Mouse (Mus musculus) gastrocnemius, postnatal 25 days (tissue): ENCODE data around the gene Cbfa2t2. TPM values are rescaled to one million over a fixed set of nuclear protein-coding genes. Genes with fewer than 3 reads are reported as not detected.
"Not testable (repeated sequence)": the region's sequence is repeated elsewhere in the genome, so short reads cannot be mapped to it uniquely, and the experiment has no call there.

Experiments used
- DNase-seq: peaks from one replicate; pipeline ENCODE4 v3.0.0; 2022
- total RNA-seq, 2 experiments: library from RNA; stranded (reverse); gene quantifications; 1 replicate in 1 of 2; 2 replicates in 1 of 2; pipeline ENCODE4 v1.2.3; 2021

The Cbfa2t2 gene
- total RNA-seq, 2 experiments from 2014 or later: 9.9 to 10.7 TPM

- DNase-seq: no peak
Measured at GRCm38 (mm10) chr2:154474251-154475061, 38.2 kb downstream of the Cbfa2t2 start.

GRCm38 (mm10) chr2:154475062-154475349, 38.7 kb downstream of the Cbfa2t2 start:
- no peak for DNase-seq

GRCm38 (mm10) chr2:154475861-154476260, 39.6 kb downstream of the Cbfa2t2 start:
- no peak for DNase-seq

GRCm38 (mm10) chr2:154477028-154477427, 40.7 kb downstream of the Cbfa2t2 start:
- DNase-seq: peak; percentile 35

GRCm38 (mm10) chr2:154491788-154492187, 55.5 kb downstream of the Cbfa2t2 start:
- DNase-seq: no peak

GRCm38 (mm10) chr2:154493559-154493958, 57.3 kb downstream of the Cbfa2t2 start:
- not testable (repeated sequence) for DNase-seq

GRCm38 (mm10) chr2:154495021-154495420, 58.7 kb downstream of the Cbfa2t2 start:
- DNase-seq: no peak

GRCm38 (mm10) chr2:154498571-154498970, 62.3 kb downstream of the Cbfa2t2 start:
- DNase-seq: no peak

GRCm38 (mm10) chr2:154499717-154500247, 63.5 kb downstream of the Cbfa2t2 start:
- no peak for DNase-seq

- DNase-seq: no peak
Measured at GRCm38 (mm10) chr2:154500758-154501157, 64.5 kb downstream of the Cbfa2t2 start.

- DNase-seq: no peak
Measured at GRCm38 (mm10) chr2:154507076-154507475, 70.8 kb downstream of the Cbfa2t2 start.

- DNase-seq: peak; percentile 32
Measured at GRCm38 (mm10) chr2:154507566-154508283, 71.4 kb downstream of the Cbfa2t2 start.

GRCm38 (mm10) chr2:154508450-154508849, 72.2 kb downstream of the Cbfa2t2 start:
- no peak for DNase-seq

GRCm38 (mm10) chr2:154510141-154510540, 73.9 kb downstream of the Cbfa2t2 start:
- no peak for DNase-seq

- no peak for DNase-seq
Measured at GRCm38 (mm10) chr2:154516944-154517343, 80.7 kb downstream of the Cbfa2t2 start.

GRCm38 (mm10) chr2:154517424-154517823, 81.1 kb downstream of the Cbfa2t2 start:
- DNase-seq: no peak

GRCm38 (mm10) chr2:154521449-154521848, 85.2 kb downstream of the Cbfa2t2 start:
- DNase-seq: no peak

GRCm38 (mm10) chr2:154522334-154522733, 86.1 kb downstream of the Cbfa2t2 start:
- no peak for DNase-seq

GRCm38 (mm10) chr2:154525285-154525684, 89.0 kb downstream of the Cbfa2t2 start:
- no peak for DNase-seq

- DNase-seq: no peak
Measured at GRCm38 (mm10) chr2:154526531-154526930, 90.2 kb downstream of the Cbfa2t2 start.

- no peak for DNase-seq
Measured at GRCm38 (mm10) chr2:154532888-154533287, 96.6 kb downstream of the Cbfa2t2 start.

GRCm38 (mm10) chr2:154534704-154535270, 98.5 kb downstream of the Cbfa2t2 start:
- DNase-seq: no peak

GRCm38 (mm10) chr2:154538310-154538709, 102.0 kb downstream of the Cbfa2t2 start:
- DNase-seq: no peak
